Mouse (Mus musculus): ENCODE results near the gene Abhd12b. TPM values are rescaled to one million over a fixed set of nuclear protein-coding genes. Genes with fewer than 3 reads are reported as not detected.

The Abhd12b gene
- polyA plus RNA-seq, 1 experiment from 2014 or later, result not detected

GRCm38 (mm10) chr12:70227121-70227932 is 73.4 kb downstream of the Abhd12b start:
- no peaks in the 10 kb centered on the region for H3K36me3 ChIP-seq (ENCODE audit: control insufficient read depth, insufficient read depth)
- H3K9ac ChIP-seq (ENCODE audit: low read depth, low read length), result peak overlapping the region; percentile 87
- peak overlapping the region; percentile 93 for H3K27ac ChIP-seq (ENCODE audit: low read length)
- peak overlapping the region; percentile 79 for H3K4me3 ChIP-seq (ENCODE audit: low read depth, low read length)
- ATAC-seq (ENCODE audit: low read depth), result peak; percentile 96
- H3K4me2 ChIP-seq (ENCODE audit: low read depth, low read length), result peak overlapping the region; percentile 94
- WGBS (ENCODE audit: insufficient replicate concordance), result under 1% methylated on average over 51 of the region's 52 CpGs
- H3K27me3 ChIP-seq (ENCODE audit: control insufficient read depth, insufficient read depth, low read depth, low read length), result no peaks in the 10 kb centered on the region
- no peaks in the 10 kb centered on the region for H3K9me3 ChIP-seq (replicated peaks; ENCODE audit: control insufficient read depth, low read length)
- peaks cover 57% of the 10 kb centered on the region for H3K4me1 ChIP-seq (ENCODE audit: control insufficient read depth, low read depth, low read length)

GRCm38 (mm10) chr12:70228155-70228554 is 74.2 kb downstream of the Abhd12b start:
- no peak; the same call in 1 of the 2 replicates for ATAC-seq (ENCODE audit: low read depth)
- no peaks in the 10 kb centered on the region for H3K36me3 ChIP-seq (ENCODE audit: control insufficient read depth, insufficient read depth)

DNA sequence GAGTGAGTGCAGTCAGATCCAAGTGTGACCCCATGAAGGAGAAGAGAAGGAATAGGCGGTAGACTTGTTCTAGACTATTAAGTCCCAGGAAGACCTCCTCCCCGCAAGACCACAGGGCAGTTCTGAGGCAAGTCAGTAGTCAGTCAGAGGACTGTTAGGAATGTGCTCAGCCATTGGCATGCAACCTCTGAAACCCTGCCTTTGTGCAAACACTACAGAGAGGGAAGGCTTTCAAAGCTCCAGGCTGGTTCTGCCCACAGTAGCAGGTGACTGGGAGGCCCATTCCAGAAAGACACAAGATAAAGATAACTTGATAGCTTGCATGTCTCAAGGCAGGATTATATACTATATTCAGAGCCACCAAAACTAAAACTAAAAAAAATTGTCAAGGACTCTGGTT is 77.4 kb downstream of the Abhd12b start, which contains the start of gene Pygl:
Gene Pygl, minus strand, starts transcription at position 195 of the 400 bp plus-strand sequence.
- peaks cover 61% of the 10 kb centered on the region for H3K4me1 ChIP-seq (ENCODE audit: control insufficient read depth, low read depth, low read length)
- peak within 1 kb of the TSS; percentile 25; the same call in 1 of the 2 replicates for H3K4me2 ChIP-seq (ENCODE audit: low read depth, low read length)
- 60% methylated on average over 2 of the region's 2 CpGs for WGBS (ENCODE audit: insufficient replicate concordance)
- no peak for ATAC-seq (ENCODE audit: low read depth)
- H3K27me3 ChIP-seq (ENCODE audit: control insufficient read depth, insufficient read depth, low read depth, low read length), result no peaks in the 10 kb centered on the region
- no peak within 1 kb of the TSS for H3K4me3 ChIP-seq (ENCODE audit: low read depth, low read length)
- H3K9ac ChIP-seq (ENCODE audit: low read depth, low read length), result no peak within 1 kb of the TSS
- peak within 1 kb of the TSS; percentile 61 for H3K27ac ChIP-seq (ENCODE audit: low read length)
- no peaks in the 10 kb centered on the region for H3K36me3 ChIP-seq (ENCODE audit: control insufficient read depth, insufficient read depth)
- no peaks in the 10 kb centered on the region for H3K9me3 ChIP-seq (replicated peaks; ENCODE audit: control insufficient read depth, low read length)

More at GRCm38 (mm10) chr12:70228155-70228554, 74.2 kb downstream of the Abhd12b start:
- H3K4me3 ChIP-seq (ENCODE audit: low read depth, low read length), result peak overlapping the region; percentile 79
- peak overlapping the region; percentile 73 for H3K9ac ChIP-seq (ENCODE audit: low read depth, low read length)
- H3K4me1 ChIP-seq (ENCODE audit: control insufficient read depth, low read depth, low read length), result peaks cover 62% of the 10 kb centered on the region
- H3K9me3 ChIP-seq (replicated peaks; ENCODE audit: control insufficient read depth, low read length), result no peaks in the 10 kb centered on the region
- H3K27ac ChIP-seq (ENCODE audit: low read length), result peak overlapping the region; percentile 93
- WGBS (ENCODE audit: insufficient replicate concordance), result 53% methylated on average over 11 of the region's 11 CpGs
- H3K4me2 ChIP-seq (ENCODE audit: low read depth, low read length), result peak overlapping the region; percentile 94
- no peaks in the 10 kb centered on the region for H3K27me3 ChIP-seq (ENCODE audit: control insufficient read depth, insufficient read depth, low read depth, low read length)

GRCm38 (mm10) chr12:70232020-70232544 is 78.1 kb downstream of the Abhd12b start:
- ATAC-seq (ENCODE audit: low read depth), result no peak
- peaks cover 55% of the 10 kb centered on the region for H3K4me1 ChIP-seq (ENCODE audit: control insufficient read depth, low read depth, low read length)
- 17% methylated on average over 5 of the region's 5 CpGs for WGBS (ENCODE audit: insufficient replicate concordance)
- no peaks in the 10 kb centered on the region for H3K36me3 ChIP-seq (ENCODE audit: control insufficient read depth, insufficient read depth)
- H3K9ac ChIP-seq (ENCODE audit: low read depth, low read length), result no peak overlapping the region
- H3K27me3 ChIP-seq (ENCODE audit: control insufficient read depth, insufficient read depth, low read depth, low read length), result no peaks in the 10 kb centered on the region
- H3K9me3 ChIP-seq (replicated peaks; ENCODE audit: control insufficient read depth, low read length), result no peaks in the 10 kb centered on the region
- H3K27ac ChIP-seq (ENCODE audit: low read length), result peak overlapping the region; percentile 46; the same call in 1 of the 2 replicates
- H3K4me3 ChIP-seq (ENCODE audit: low read depth, low read length), result no peak overlapping the region
- peak overlapping the region; percentile 25; the same call in 1 of the 2 replicates for H3K4me2 ChIP-seq (ENCODE audit: low read depth, low read length)

Other genes with a start within 250 kb of the Abhd12b start
- gene Sav1, start 167.1 kb upstream of the Abhd12b start, polyA plus RNA-seq (2015; fragmentation: Nextera tagmentation; extraction: Ambion mirVana), result 0.54 and 0.65 TPM in 2 replicates
- 3.1 TPM in 2 replicates for gene Nin, start 40.4 kb upstream of the Abhd12b start, polyA plus RNA-seq (2015; fragmentation: Nextera tagmentation; extraction: Ambion mirVana)
- 127 and 148 TPM in 2 replicates for gene Pygl, start 77.3 kb downstream of the Abhd12b start, polyA plus RNA-seq (2015; fragmentation: Nextera tagmentation; extraction: Ambion mirVana)
- gene Trim9, start 193.5 kb downstream of the Abhd12b start, polyA plus RNA-seq (2015; fragmentation: Nextera tagmentation; extraction: Ambion mirVana), result 0.11 TPM in 1 of 2 replicates, not detected in the other